8 mouse cellular contexts compared by ENCODE assay signal in genomic region chr19:40894519-40895392, GRCm38 (mm10). TPM values are rescaled to one million over a fixed set of nuclear protein-coding genes. Genes with fewer than 3 reads are reported as not detected.
DNase-seq lines count a peak whose midpoint lies in the region; ATAC-seq lines count a peak whose summit lies in the region.

TSS of gene Zfp518a (plus strand) at chr19:40894705.

- peak within 1 kb of the TSS; percentile 71 for H3K4me2 ChIP-seq in forebrain, embryonic 11.5 days (ENCODE audit: low read depth, low read length, severe bottlenecking)
- peak within 1 kb of the TSS; percentile 84 for H3K4me2 ChIP-seq in heart, embryonic 16.5 days (ENCODE audit: low read depth, low read length)
- peak within 1 kb of the TSS; percentile 81 for H3K4me2 ChIP-seq in liver, embryonic 15.5 days
- H3K4me2 ChIP-seq in neural tube, embryonic 12.5 days (replicated peaks) = peak within 1 kb of the TSS; percentile 67

- ATAC-seq in forebrain, embryonic 11.5 days (replicated peaks; ENCODE audit: low FRiP score) = peak; percentile 94
- ATAC-seq in heart, embryonic 16.5 days (replicated peaks; ENCODE audit: extremely low read depth, insufficient read depth, low FRiP score) = peak; percentile 77
- peak; percentile 90 for ATAC-seq in liver, embryonic 15.5 days (ENCODE audit: insufficient read depth)
- ATAC-seq in neural tube, embryonic 12.5 days (ENCODE audit: low FRiP score, low read depth) = peak; percentile 90

- H3K9me3 ChIP-seq in forebrain, embryonic 11.5 days (ENCODE audit: control insufficient read depth, low read length) = peaks cover 4% of the 10 kb centered on the region; the same call in 1 of the 2 replicates
- H3K9me3 ChIP-seq in heart, embryonic 16.5 days (replicated peaks; ENCODE audit: control insufficient read depth, low read length) = peaks cover 8% of the 10 kb centered on the region
- 0 out of 2 replicates have a peak, but pooled peaks cover 5% of the 10 kb centered on the region for H3K9me3 ChIP-seq in liver, embryonic 15.5 days (replicated peaks)
- no peaks in the 10 kb centered on the region for H3K9me3 ChIP-seq in neural tube, embryonic 12.5 days

- peak within 1 kb of the TSS; percentile 77 for H3K4me3 ChIP-seq in forebrain, embryonic 11.5 days (ENCODE audit: low read depth, low read length)
- peak within 1 kb of the TSS; percentile 93 for H3K4me3 ChIP-seq in heart, embryonic 16.5 days (ENCODE audit: low read length)
- peak within 1 kb of the TSS; percentile 82 for H3K4me3 ChIP-seq in liver, embryonic 15.5 days (replicated peaks)
- peak within 1 kb of the TSS; percentile 74 for H3K4me3 ChIP-seq in neural tube, embryonic 12.5 days

- WGBS in forebrain, embryonic 11.5 days = under 1% methylated on average over 89 of the region's 89 CpGs
- under 1% methylated on average over 89 of the region's 89 CpGs for WGBS in heart, embryonic 16.5 days
- WGBS in liver, embryonic 15.5 days (ENCODE audit: insufficient replicate concordance) = 1% methylated on average over 89 of the region's 89 CpGs
- WGBS in neural tube, embryonic 12.5 days = under 1% methylated on average over 89 of the region's 89 CpGs

- H3K27ac ChIP-seq in forebrain, embryonic 11.5 days (ENCODE audit: low read depth, low read length) = peak within 1 kb of the TSS; percentile 89
- peak within 1 kb of the TSS; percentile 91 for H3K27ac ChIP-seq in heart, embryonic 16.5 days (ENCODE audit: low read length)
- peak within 1 kb of the TSS; percentile 83 for H3K27ac ChIP-seq in liver, embryonic 15.5 days (replicated peaks)
- peak within 1 kb of the TSS; percentile 65 for H3K27ac ChIP-seq in neural tube, embryonic 12.5 days

- H3K36me3 ChIP-seq in forebrain, embryonic 11.5 days (ENCODE audit: control insufficient read depth, insufficient read depth, low read length) = no peaks in the 10 kb centered on the region; the same call in 1 of the 2 replicates
- no peaks in the 10 kb centered on the region for H3K36me3 ChIP-seq in heart, embryonic 16.5 days (ENCODE audit: control insufficient read depth, insufficient read depth)
- no peaks in the 10 kb centered on the region for H3K36me3 ChIP-seq in liver, embryonic 15.5 days (replicated peaks)
- H3K36me3 ChIP-seq in neural tube, embryonic 12.5 days = no peaks in the 10 kb centered on the region; the same call in 1 of the 2 replicates

- no peaks in the 10 kb centered on the region for H3K4me1 ChIP-seq in forebrain, embryonic 11.5 days (replicated peaks; ENCODE audit: control insufficient read depth, insufficient read depth, low read length)
- H3K4me1 ChIP-seq in heart, embryonic 16.5 days (ENCODE audit: control insufficient read depth, insufficient read depth, low read length) = peaks cover 3% of the 10 kb centered on the region; the same call in 1 of the 2 replicates
- peaks cover 11% of the 10 kb centered on the region for H3K4me1 ChIP-seq in liver, embryonic 15.5 days (replicated peaks)
- H3K4me1 ChIP-seq in neural tube, embryonic 12.5 days = no peaks in the 10 kb centered on the region

- H3K9ac ChIP-seq in forebrain, embryonic 11.5 days (ENCODE audit: low read length) = peak within 1 kb of the TSS; percentile 88
- H3K9ac ChIP-seq in heart, embryonic 16.5 days (ENCODE audit: low read length) = peak within 1 kb of the TSS; percentile 85
- H3K9ac ChIP-seq in liver, embryonic 15.5 days = peak within 1 kb of the TSS; percentile 74
- H3K9ac ChIP-seq in neural tube, embryonic 12.5 days = peak within 1 kb of the TSS; percentile 73

- H3K27me3 ChIP-seq in forebrain, embryonic 11.5 days (ENCODE audit: control insufficient read depth, insufficient read depth, low read length) = peaks cover 2% of the 10 kb centered on the region; the same call in 1 of the 2 replicates
- H3K27me3 ChIP-seq in heart, embryonic 16.5 days (ENCODE audit: control insufficient read depth, insufficient read depth, low read length) = peaks cover 24% of the 10 kb centered on the region
- H3K27me3 ChIP-seq in liver, embryonic 15.5 days = peaks cover 30% of the 10 kb centered on the region
- H3K27me3 ChIP-seq in neural tube, embryonic 12.5 days (replicated peaks) = peaks cover 17% of the 10 kb centered on the region

- peak; percentile 96 for DNase-seq in CD4-positive, CD25-positive, alpha-beta regulatory T cell, adult 2 months (ENCODE audit: low read depth, low spot score)
- DNase-seq in c-Kit-positive CD71-positive TER-119-negative erythroid progenitor cells, embryonic 14.5 days (ENCODE audit: low read depth) = peak; percentile 72
- peak; percentile 95 for DNase-seq in forebrain, embryonic 11.5 days (ENCODE audit: low spot score)
- DNase-seq in kidney, postnatal 36 days = peak; percentile 86 to 92
- DNase-seq in telencephalon, adult 2 months (ENCODE audit: low read depth, low spot score) = peak; percentile 91

RNA-seq across cellular contexts. Expression of gene Zfp518a, which starts in this region (rescaled TPM):
- 16.1 and 16.2 TPM in 2 replicates for polyA plus RNA-seq in forebrain, embryonic 11.5 days (2014; fragmentation: Nextera tagmentation; extraction: Ambion mirVana)
- polyA plus RNA-seq in heart, embryonic 16.5 days (2015; fragmentation: Nextera tagmentation; extraction: Ambion mirVana) = 6.3 and 6.9 TPM in 2 replicates
- polyA plus RNA-seq in liver, embryonic 15.5 days (2015; fragmentation: Nextera tagmentation; extraction: Ambion mirVana) = 3.3 and 3.6 TPM in 2 replicates
- polyA plus RNA-seq in neural tube, embryonic 12.5 days (2016; fragmentation: Nextera tagmentation; extraction: Ambion mirVana) = 9.7 and 11.9 TPM in 2 replicates

Comparison
In these comparisons a context has a peak if more than half of its experiments do, and no peak if none do; other contexts are left out.
1. Peak in every context shown above with its lines: DNase-seq, ATAC-seq, H3K4me3 ChIP-seq and H3K27ac ChIP-seq.